In genomic region chr17:13778865-13779264, GRCm38 (mm10) we compare ENCODE assay signal across 27 mouse cellular contexts. TPM values are rescaled to one million over a fixed set of nuclear protein-coding genes. Genes with fewer than 3 reads are reported as not detected.
DNase-seq lines count a peak whose midpoint lies in the region; ATAC-seq and TF ChIP-seq lines count a peak whose summit lies in the region.
"Had no signal": no experiment of that assay in that cellular context is flagged by ENCODE, and none has a peak within 500 bp of the region (broad histone marks: within the 10 kb centered on the region; RNA-seq: fewer than 3 reads in every experiment).

No protein-coding gene starts in this region.

- TF ChIP-seq POLR2A in lung, adult 2 months (IDR thresholded peaks at IDR 0.05; ENCODE audit: borderline replicate concordance, extremely low read depth, low read depth, low read length): no peak

- no peak overlapping the region for H3K27ac ChIP-seq in embryonic facial prominence, embryonic 10.5 days (replicated peaks)
- H3K27ac ChIP-seq: forebrain, embryonic 10.5 days; forebrain, embryonic 13.5 days; hindbrain, embryonic 12.5 days had no signal

- DNase-seq in lung, adult 18-20 months: peak; percentile 28 to 51
- no peak for DNase-seq in lung, adult 2 months
- peak; percentile 74 for DNase-seq in Muller cell, postnatal 12 days (ENCODE audit: inconsistent ontology term)
- peak; percentile 29 for DNase-seq in lung, postnatal 10 days
- peak; percentile 67 for DNase-seq in lung, postnatal 36 days
- DNase-seq in embryonic facial prominence, embryonic 10.5 days (ENCODE audit: low spot score): no peak
- no peak for DNase-seq in layer of hippocampus, adult 8-10 months (ENCODE audit: low spot score in 2 of 2)
- DNase-seq: adrenal gland, postnatal 10 days; adrenal gland, postnatal 36 days; cerebellum, adult 11 months; cerebellum, adult 2 months; cerebellum, adult 9-11 months; cerebellum, postnatal 36 days; embryo, embryonic 11 days; gastrocnemius, postnatal 10 days; gastrocnemius, postnatal 36 days had no signal

- no peak for TF ChIP-seq CTCF in lung, adult 2 months (IDR thresholded peaks at IDR 0.05; ENCODE audit: insufficient read depth, low read length)

- 93% methylated on average over 1 of the region's 1 CpGs for WGBS in lung, adult 2 months
- WGBS in embryonic facial prominence, embryonic 10.5 days: 93% methylated on average over 1 of the region's 1 CpGs

- H3K4me1 ChIP-seq in lung, adult 2 months (ENCODE audit: control insufficient read depth, insufficient read depth, low read length): peaks cover 7% of the 10 kb centered on the region
- H3K4me1 ChIP-seq in embryonic facial prominence, embryonic 10.5 days: no peaks in the 10 kb centered on the region
- H3K4me1 ChIP-seq: hindbrain, embryonic 12.5 days had no signal

- H3K4me3 ChIP-seq in lung, adult 2 months (replicated peaks; ENCODE audit: extremely low read depth, low read depth, low read length): no peak overlapping the region
- H3K4me3 ChIP-seq in embryonic facial prominence, embryonic 10.5 days: no peak overlapping the region
- H3K4me3 ChIP-seq: forebrain, embryonic 10.5 days; forebrain, embryonic 13.5 days; hindbrain, embryonic 12.5 days had no signal

- no peaks in the 10 kb centered on the region for H3K27me3 ChIP-seq in embryonic facial prominence, embryonic 10.5 days (replicated peaks; ENCODE audit: low read depth, poor library complexity, severe bottlenecking)
- H3K27me3 ChIP-seq: forebrain, embryonic 13.5 days; hindbrain, embryonic 12.5 days; Patski had no signal

- H3K9me3 ChIP-seq in embryonic facial prominence, embryonic 10.5 days: no peaks in the 10 kb centered on the region
- H3K9me3 ChIP-seq: forebrain, embryonic 13.5 days; hindbrain, embryonic 12.5 days had no signal

- no peak for ATAC-seq in cerebellum, adult (ENCODE audit: insufficient number of reproducible peaks, low FRiP score, low TSS enrichment)
- ATAC-seq: CD4-positive, CD25-positive, alpha-beta regulatory T cell, adult 4 months; forebrain, embryonic 13.5 days; forebrain, embryonic 16.5 days; hindbrain, embryonic 16.5 days; Patski had no signal

- H3K36me3 ChIP-seq in embryonic facial prominence, embryonic 10.5 days (replicated peaks): no peaks in the 10 kb centered on the region
- H3K36me3 ChIP-seq: forebrain, embryonic 10.5 days; hindbrain, embryonic 12.5 days had no signal

RNA-seq across cellular contexts. Expression of gene Tcte2, which starts 17.2 kb away (rescaled TPM):
- polyA plus RNA-seq in lung, adult 2 months (2012; rRNA removed): 6.2 and 8.1 TPM in 2 replicates
- polyA plus RNA-seq in embryonic facial prominence, embryonic 10.5 days (2016; fragmentation: Nextera tagmentation; extraction: Ambion mirVana): 2.8 and 3.3 TPM in 2 replicates
- 10 to 100 TPM; 18.3 to 21.9 (median 19.9) TPM for total RNA-seq in layer of hippocampus, adult 8-10 months (2022)
- total RNA-seq: granulocyte monocyte progenitor cell, adult 5-6 weeks; hematopoietic stem cell, adult 5-6 weeks; MEL had no signal
- polyA plus RNA-seq: CD4-positive, CD25-positive, alpha-beta regulatory T cell, adult 4 months had no signal

RNA-seq across cellular contexts. Expression of gene Afdn, which starts 18.5 kb away (rescaled TPM):
- polyA plus RNA-seq in lung, adult 2 months (2012; rRNA removed): 52.2 and 78.2 TPM in 2 replicates
- polyA plus RNA-seq in embryonic facial prominence, embryonic 10.5 days (2016; fragmentation: Nextera tagmentation; extraction: Ambion mirVana): 61.0 and 64.8 TPM in 2 replicates
- total RNA-seq in layer of hippocampus, adult 8-10 months (2022): 100 to 1,000 TPM; 105 to 120 (median 113) TPM

Comparison
In these comparisons a context has a peak if more than half of its experiments do, and no peak if none do; other contexts are left out.
1. DNase-seq: peak in lung, adult 18-20 months (2 of 2), Muller cell, postnatal 12 days (single experiment), lung, postnatal 10 days (single experiment) and lung, postnatal 36 days (single experiment); none in lung, adult 2 months (single experiment), embryonic facial prominence, embryonic 10.5 days (single experiment) and layer of hippocampus, adult 8-10 months (0 of 2).